Mouse (Mus musculus) ovary, postnatal 14 days (tissue): ENCODE measurements at regions not wholly inside any gene's neighbourhood (a gene's known extent, or its start where the extent isn't known, plus 50 kb on each side); places are given as distances from the start of the nearest gene placed in this dataset.

ENCODE experiments used
- DNase-seq: peaks from one replicate; pipeline ENCODE4 v3.0.0; 2022; ENCODE audit warnings: low spot score

DNA sequence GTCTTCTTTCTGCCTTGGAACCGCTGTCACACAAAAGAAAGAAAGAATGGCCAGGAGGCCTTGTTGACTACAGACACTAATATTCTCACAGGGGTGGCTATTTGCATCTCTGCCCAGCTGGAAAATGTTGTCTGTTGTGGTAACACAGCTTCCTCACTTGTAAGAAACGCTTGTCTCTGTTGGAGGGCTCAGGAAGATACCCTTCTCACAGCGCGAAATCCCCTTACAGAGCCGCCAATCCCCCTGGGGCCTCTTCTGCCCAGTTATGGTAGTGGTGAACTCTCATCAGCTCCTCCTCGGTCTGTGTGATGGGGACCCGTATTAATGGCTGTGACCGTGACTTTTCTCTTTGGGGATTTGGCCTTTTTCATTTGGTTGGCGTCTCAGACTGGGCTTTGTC lies 1022.5 kb downstream of the Adgrl2 start:
- no peak for DNase-seq

DNA sequence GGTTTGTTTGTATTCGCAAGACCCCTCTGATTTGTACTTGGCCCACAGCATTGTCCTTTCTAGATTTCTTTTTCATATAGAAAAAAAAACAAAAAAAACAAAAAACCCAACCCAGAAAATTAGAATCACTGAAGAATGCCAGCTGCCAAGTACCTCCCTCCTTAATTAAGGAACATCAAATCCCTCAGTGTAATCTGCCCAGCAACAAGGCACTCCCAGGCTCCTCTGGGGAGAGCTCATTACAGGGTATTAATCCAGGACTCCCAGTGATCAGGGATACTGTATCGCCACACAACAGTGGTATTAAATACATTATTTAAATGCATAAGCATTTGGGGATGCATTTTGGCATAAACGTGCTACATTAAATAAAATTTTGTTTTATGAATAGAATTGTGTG lies 1023.1 kb downstream of the Adgrl2 start:
- DNase-seq, result no peak

DNA sequence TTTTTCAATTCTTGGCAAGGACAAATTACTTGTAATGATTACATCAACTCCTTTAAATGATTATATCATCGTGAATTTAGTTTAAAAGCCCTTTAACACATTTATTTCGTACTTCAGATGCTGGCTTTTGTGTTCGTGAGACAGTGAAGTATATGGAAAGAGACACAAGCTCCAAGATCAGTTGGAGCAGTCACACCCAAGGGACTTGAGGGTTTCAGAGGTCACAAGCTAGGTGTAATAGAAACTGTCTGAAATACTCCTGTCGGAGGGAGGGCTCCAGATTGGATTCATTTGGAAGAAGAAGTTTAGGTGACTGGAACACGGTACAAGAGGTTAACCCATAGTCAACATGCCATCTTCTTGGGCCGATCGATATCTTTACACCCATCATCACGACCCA lies 1023.5 kb downstream of the Adgrl2 start:
- DNase-seq, result no peak

DNA sequence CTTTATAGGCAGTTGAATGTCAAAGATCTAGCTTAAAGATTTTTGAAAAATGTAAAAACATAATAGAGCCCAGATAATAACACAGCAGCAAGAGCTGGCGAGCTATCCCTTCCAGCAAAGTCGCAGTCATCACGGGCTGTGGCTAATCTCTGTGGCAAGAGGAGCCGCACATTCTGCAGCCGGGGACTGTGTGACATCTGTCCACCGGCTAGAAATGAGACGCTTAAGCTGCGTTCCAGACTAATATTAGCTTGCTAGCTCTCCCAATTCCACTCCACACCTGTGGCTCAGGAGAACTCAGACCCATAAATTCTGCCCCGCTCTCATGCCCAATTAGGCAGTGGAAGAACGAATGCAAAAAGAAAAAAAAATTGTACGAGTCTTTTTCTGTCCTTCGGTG lies 1024.0 kb downstream of the Adgrl2 start:
- DNase-seq, result no peak

DNA sequence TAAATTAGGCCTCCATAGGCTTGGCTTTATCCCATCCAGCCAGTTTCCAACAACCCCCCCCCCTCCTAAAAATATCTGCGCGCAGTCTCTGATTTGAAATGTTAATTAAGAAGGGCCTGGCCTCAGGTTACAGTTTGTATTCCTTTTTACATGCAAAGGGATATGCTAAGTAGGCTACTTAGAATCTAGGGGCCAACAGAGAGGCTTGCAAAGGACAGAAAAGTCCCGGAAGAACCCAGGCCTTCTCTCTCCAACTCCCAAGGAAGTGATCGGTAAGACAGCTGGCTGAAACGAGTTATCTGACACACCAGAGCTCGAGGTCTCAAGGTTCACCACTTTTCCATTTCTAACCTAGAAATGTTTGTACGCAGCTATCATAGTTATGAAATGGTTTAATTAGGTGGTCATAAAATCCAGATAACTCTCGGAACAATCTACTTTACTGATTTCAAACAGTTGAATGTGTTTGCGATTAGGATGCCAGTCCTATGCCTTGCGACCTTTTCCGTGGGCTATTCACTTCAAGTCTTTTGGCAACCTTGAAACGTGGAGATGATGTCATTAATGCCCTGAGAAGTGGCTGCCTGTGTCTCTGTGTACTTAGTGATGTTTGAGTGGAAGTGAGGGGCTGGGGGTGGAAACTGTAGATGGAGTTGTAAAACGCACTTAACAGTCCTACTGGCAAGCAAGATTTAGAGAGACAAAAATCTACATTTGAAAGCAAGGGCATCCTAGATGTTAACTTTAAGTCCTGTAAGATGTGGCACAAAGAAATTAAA lies 1026.5 kb downstream of the Adgrl2 start:
- no peak for DNase-seq

DNA sequence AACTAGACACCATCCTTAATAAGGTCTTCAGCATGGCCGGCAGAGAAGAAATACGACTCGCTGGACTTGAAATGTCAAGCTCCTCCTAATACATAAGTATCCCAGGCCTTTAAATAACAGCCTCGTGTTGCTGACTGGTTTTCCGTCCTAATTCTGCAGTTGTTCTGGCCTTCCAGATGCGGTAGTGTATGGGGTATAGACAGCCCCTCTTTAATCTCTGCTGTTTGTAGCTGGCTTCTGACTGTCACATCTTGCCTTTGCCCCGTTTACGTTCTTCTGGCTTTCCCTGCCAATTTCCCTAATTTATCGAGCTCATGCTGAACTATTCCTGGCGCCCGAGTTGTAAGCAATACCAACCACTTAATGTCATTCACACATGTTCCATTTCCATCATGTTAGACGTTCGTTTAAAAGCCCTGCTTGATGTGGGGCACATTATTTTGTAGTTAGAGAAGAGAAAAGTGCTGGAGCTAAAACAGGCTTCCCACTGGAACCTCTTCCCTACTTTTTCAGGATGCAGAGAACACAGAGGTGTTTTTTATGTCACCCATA lies 1042.2 kb downstream of the Adgrl2 start:
- DNase-seq, result no peak

DNA sequence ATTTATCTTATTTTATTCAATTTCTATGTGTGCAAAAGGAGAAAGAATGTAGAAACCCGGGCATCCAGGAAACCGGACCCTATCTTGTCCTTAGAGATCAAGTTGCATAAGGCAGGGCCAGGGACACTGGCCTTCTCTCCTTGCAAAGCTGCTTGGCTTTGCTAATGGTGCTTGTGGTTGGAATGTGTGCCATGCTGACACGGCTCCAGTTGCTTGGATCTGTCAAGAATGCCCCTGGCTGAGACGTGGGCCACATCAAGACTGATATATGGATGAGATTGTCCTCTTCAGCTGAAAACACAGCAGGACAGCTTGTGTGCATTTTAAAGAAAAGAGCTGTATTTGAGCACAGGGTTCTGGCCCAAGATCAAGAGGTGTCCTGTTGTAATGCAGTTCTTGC lies 1047.0 kb downstream of the Adgrl2 start:
- DNase-seq, result no peak

DNA sequence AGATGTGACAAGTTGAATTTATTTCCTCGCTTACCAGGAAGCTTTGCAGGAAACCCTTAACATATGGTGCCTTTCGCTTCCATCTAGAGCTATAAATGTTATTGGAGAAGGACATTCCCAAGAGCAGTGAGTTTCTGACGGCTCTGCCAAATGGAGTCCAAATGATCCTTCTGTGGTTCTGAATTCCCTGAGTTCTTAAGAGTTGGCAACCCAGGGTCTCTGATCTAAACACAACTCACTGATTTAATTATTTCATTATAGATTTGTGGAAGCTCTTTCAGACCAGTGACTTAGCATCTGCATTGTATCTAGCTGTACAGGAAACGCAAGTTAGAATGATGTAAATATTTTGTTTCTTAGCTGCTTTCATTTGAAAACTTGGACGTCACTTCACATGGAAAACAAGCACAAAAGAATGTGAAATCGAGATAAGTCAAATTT lies 1059.5 kb downstream of the Adgrl2 start:
- no peak for DNase-seq

DNA sequence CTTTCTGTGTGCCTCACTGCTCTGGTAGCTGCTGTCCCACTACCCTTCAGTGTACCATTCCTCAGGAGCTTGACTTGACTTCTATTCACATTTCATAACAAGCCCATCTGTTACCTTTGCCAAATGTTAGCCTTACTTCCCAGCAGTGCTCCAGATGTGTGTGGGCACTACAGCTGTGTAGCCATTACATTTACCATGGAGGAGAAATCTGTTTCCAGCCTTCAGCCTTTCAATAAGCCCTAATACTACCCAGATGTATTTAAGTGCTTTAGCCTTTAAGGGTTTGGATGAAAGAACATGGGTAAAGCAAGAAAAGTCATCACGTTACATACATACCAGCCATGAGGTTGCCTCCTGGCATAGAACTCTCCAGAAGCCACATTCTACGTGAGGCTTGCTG lies 1068.0 kb downstream of the Ttll7 start:
- DNase-seq, result no peak

DNA sequence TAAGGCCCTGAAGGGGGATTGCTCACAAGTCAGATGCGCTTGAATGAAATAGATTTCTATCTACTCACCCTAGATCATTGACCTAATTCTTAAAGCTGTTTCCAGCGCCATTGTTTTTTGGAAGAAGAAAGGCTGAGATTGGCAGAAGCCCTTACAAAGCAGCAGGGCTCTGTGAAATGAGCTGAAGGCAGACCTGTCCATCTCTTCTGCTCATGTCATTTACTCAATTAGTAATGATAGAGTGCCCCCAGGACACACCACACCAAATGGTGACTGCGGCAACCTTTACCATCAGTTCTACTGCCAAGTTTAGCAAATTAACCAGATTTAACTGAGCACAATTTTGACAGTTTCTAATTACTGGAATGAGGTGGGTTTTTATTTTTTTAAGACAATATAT lies 1067.5 kb downstream of the Ttll7 start:
- no peak for DNase-seq

DNA sequence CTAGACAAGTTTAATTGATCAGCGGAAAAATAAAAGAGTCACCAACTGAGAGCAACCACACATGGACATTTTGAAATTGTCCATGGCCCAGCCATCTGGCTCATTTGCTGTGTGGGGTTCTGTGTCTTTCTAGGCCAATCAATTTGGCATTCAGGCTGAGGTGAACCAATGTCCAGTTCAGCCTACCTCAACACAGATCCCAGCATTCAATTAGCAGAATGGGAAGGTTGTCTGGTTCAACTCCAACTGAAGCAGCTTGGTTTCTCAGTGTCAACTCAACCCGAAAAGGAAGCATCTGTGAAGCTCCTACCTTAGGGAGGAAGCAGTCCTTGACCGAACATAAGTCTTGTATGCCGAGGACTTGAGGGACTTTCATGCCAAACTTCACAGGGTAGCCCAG lies 1067.0 kb downstream of the Ttll7 start:
- no peak for DNase-seq

DNA sequence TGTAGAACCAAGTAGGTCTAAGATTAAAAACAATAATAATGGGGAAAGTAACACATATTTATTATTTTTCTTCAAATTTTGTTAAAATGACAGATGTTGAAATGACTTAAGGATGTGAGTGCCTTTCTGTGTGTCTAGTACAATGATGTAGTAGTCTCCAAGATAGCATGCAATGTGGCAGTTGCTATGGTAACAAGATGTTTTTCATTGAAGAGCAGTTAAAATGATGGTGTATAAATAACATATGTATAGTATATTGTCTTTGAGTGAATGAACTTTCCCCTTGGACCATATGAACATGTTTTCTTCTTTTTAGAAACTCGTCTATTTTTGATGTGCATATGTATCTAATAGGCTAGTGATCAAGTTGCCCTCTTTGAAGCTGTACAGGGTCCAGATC lies 1044.6 kb downstream of the Ttll7 start:
- no peak for DNase-seq

DNA sequence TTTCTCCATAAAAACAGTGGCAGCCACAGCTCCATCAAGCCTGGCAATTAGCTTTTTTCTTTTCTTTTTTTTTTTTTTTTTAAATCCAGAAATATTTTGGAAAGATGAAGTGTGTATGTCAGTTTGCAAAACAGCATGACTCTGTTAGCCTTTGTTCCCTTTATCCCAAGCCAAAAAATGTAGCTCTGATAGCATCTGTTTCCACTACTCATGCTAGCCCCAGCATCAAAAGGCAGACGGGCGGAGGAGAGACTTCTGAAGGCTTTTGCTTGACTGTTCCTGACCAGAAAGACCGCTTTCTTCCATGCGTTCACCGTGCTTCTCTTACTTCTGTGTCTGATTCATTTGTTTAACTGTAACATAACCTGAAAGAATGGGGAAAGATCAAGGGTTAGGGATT lies 1039.5 kb downstream of the Ttll7 start:
- DNase-seq, result no peak

DNA sequence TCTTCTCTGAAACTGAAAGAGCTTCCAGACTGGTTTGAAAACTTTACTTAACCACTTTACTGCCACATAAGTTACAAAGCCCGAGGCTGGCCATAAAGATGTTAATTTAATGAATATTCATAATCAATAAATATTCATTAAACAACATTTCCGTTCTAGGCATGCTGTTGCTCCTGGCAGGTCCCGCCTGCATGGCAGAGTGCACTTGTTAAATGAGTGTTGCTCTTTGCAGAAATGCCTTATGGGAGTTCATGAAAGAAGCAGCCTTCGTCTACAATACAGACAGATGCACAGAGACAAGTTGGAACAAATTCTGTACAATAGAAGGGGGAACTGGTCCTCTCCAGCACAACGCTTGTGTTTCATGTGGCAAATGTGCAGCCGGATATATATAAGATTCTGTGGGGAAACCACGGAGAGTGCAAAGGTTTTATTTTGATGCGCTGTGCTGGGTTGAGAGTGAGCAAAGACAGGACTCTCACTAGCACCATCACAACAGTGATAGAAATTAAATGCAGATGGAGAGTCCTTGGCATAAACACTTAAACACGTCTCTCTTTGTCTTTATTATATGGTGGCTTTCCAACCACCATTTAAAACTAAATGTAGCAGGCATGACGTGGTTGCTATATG lies 1034.2 kb downstream of the Ttll7 start:
- no peak for DNase-seq

DNA sequence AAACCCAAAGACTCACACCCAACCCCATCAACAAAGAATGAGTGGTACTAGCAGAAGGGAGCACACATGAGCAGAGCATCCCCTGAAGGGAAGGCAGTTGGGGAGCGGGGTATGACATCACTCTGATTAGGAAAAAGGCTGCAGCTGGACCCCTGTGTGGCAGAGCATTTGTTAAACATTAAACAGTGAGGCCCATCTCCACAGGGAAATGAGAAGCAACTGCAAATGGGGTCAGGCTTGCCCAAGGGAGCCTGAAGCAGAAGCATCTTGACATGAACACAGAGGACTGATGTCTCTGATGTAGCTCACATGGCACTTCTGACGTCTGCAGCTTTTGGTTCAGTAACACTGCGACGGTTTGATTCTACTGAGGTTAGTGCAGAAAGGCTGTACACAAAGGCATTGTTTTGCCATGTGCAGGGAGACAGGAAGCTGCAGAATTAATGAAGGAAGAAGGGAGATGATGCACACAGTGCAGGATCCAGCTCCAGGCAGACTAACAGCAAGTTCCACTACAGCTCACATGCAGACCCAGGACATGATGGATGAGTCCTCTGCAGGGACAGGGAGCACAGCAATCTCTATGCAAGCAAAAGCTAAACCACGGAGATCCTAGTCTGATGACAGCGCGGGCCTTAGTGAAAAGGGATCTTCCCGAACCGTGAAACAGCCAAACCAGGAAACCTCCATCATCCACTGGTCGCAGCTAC lies 1030.9 kb downstream of the Ttll7 start:
- DNase-seq, result no peak

DNA sequence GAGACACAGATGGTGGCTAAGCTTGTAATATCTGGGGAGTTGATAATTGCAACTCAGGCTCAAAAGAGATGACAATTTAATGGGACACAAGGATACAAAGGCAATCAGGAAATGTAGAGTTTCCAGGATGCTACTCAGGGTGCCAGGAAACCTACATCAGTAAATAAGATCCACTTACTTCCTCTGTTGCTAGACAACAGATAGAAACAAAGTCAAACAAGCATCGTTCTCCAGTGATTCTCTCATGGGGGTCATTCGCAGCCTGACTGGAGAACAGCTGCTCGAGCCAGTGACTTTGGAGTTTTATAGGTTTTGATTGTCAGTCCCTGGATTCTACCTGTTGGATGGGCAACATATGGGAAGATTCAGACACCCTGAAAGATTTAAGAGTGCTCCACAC lies 1026.5 kb downstream of the Ttll7 start:
- no peak for DNase-seq

DNA sequence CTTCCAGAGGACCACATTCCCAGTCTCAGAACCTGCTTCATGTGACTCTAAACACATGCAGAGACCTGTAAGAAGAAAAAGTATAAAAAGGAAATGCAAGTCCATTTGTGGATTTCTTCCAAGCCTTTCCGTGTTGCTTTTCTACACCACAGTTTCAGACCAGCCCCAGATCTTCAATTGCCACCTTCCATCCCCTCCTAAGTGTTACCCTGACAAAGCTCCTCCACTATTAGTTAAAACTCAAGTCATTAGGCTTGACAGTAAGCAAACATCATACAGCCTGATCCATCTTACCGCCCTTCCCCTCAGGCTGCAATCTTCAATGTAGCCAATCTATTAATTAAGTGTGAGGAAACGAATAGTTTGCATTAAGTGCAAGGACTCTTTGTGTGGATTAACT lies 1016.1 kb downstream of the Ttll7 start:
- no peak for DNase-seq

DNA sequence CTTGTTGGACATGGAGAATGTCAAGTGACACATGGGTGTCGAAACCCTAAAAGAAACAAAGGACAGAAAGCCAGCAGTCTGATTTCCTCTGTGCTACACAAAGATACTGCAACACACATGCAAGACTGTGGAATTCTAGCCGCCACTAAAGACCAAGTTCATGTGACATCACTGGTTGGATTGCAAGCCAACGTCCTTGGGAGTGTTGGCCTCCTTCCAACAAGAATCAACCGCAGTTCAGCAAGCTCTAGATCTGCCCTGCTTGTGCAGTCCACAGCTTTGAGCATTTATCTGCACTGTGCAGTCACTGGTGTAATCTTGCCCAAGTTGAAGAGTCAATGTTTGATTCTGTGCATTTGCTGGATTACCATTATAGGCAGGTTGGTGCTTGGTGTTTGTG lies 1001.2 kb downstream of the Ttll7 start:
- DNase-seq, result peak; percentile 4

DNA sequence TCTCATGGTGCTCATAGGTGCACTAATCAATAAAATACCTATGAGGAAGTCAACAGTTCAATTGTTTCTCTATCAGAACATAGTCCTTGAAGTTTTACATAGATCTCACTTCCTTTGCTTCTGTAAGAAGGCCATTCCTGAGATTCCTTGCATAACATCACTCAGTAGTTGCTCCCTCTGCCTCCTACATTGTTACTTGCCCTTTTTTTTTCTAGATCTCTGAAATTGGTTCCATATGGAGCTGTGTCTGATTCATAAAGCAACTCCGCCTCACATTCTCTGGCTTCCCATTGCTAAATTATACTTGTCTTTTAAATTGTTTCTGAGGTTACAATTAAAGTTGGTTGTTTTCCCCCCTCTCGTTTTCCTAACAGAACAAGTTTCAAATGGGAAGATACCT lies 1000.7 kb downstream of the Ttll7 start:
- no peak for DNase-seq

DNA sequence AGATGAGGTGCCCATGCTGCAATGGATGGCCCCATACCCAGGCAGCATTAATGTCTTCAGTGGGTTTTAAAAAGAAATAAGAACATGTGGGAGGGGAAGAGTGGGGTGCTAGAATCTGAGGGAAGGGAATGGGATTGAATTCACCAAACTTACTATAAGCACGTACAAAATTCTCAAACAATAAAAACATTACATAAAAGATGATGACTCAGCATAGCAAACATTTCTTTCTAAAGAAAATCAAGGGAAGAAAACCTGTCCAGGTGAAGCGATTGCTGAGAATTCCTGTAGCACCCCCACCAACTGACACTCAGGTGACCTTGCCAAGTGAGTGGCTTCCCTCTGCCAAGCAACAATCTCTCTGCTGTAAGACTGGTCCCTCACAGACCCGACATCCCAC lies 989.2 kb downstream of the Ttll7 start:
- DNase-seq, result no peak

DNA sequence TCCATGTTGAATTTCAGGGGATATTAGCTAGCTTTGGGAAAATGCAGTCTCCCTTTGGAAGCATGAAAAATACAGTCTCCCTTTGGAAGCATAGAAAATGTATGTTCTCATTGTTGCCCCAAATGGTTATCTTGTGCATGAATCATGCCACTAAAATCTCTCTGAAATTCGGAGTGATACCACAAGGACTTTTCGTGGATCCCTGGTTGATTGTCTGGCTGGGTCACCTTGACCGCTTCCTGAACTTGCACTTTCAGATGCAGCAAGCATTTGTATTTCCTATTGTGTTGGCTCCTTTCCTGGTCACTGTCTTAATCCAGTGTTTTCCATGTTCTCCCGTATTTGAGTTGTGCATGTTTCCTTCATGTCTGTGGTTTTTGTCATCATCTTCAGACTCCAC lies 986.6 kb downstream of the Ttll7 start:
- DNase-seq, result no peak

DNA sequence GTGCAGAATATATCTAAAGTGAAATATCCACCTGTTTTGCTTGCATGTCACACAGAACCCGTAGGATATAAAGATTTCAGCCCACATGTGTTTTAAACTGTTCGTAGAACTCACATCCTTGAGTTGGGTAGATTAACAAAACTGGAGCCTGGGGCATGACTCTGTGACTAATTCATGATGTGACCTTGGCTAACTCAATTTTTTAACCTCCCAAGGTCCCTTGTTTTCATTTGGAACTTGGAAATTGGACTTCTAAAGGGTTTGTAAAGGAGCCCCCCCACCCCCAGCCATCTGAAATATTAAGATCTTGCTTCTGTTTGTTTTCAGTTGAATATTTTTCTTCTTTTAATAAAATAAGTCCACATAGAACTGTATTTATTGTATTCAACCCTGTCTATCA lies 983.5 kb downstream of the Ttll7 start:
- DNase-seq, result no peak

DNA sequence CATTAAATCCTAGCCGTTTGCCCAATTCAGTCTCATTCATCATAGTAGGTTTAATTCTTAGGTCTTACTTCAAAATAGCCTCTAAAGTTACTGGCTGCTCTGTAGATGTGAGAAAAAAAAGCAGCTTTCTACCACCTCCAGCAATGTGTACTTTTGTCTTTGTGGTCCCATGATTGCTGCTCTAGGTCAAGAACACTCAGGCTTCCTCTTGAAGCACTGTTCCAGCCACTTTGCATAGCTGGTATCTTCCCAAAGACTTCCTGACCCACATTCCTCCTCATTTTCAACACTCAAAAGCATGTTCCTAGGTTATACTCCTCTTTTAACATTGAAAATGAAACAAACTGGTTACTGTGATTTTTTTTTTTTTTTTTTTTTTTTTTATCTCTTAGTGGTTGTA lies 973.2 kb downstream of the Ttll7 start:
- DNase-seq, result no peak
